Mouse (Mus musculus) heart, embryonic 13.5 days (tissue): ENCODE data around the gene Nlgn3. TPM values are rescaled to one million over a fixed set of nuclear protein-coding genes. Genes with fewer than 3 reads are reported as not detected.

Source experiments
- ATAC-seq: fragments of 200-750 bp; cut with Nextera tagmentation; 2 replicates; pipeline ENCODE4 v1.8.0; 2017; ENCODE audit warnings: moderate TSS enrichment; ENCODE audit not compliant: insufficient number of reproducible peaks, low FRiP score, low TSS enrichment; ENCODE audit errors: extremely low read depth
- H3K27ac ChIP-seq: fragments of 300-500 bp; sonication (generic); replicated peaks from 2 replicates; pipeline ENCODE4 v1.5.1; 2015; ENCODE audit warnings: moderate library complexity, mild to moderate bottlenecking, inconsistent platforms
- H3K27me3 ChIP-seq: fragments of 300-500 bp; sonication (generic); replicated peaks from 2 replicates; pipeline ENCODE4 v1.6.1; 2015; ENCODE audit warnings: mild to moderate bottlenecking, inconsistent platforms
- H3K36me3 ChIP-seq: fragments of 300-500 bp; sonication (generic); 2 replicates; pipeline ENCODE4 v1.6.1; 2015; ENCODE audit warnings: mild to moderate bottlenecking, inconsistent platforms
- H3K4me1 ChIP-seq: fragments of 300-500 bp; sonication (generic); 2 replicates; pipeline ENCODE4 v1.6.1; 2015; ENCODE audit warnings: inconsistent platforms
- H3K4me2 ChIP-seq: fragments of 300-500 bp; sonication (generic); 2 replicates; pipeline ENCODE4 v1.6.1; 2015; ENCODE audit warnings: inconsistent platforms, mild to moderate bottlenecking, moderate library complexity
- H3K4me3 ChIP-seq: fragments of 300-500 bp; sonication (generic); 2 replicates; pipeline ENCODE4 v1.5.1; 2015; ENCODE audit warnings: moderate library complexity, mild to moderate bottlenecking, inconsistent platforms
- H3K9ac ChIP-seq: fragments of 300-500 bp; sonication (generic); 2 replicates; pipeline ENCODE4 v1.6.1; 2015; ENCODE audit warnings: inconsistent platforms, mild to moderate bottlenecking, moderate library complexity
- H3K9me3 ChIP-seq: fragments of 300-500 bp; sonication (generic); 2 replicates; pipeline ENCODE4 v1.6.1; 2016; ENCODE audit warnings: inconsistent platforms
- WGBS: fragments of 180-500 bp; shearing (Covaris S2); methylation state at CpG from one replicate; pipeline ENCODE4 v1.1.7; 2015; ENCODE audit warnings: mixed read lengths; 5-methylcytosine and 5-hydroxymethylcytosine counted together
- polyA plus RNA-seq: library from polyadenylated mRNA; unstranded; fragments of >200 nt; fragmentation: Nextera tagmentation; extraction: Ambion mirVana; gene quantifications from 2 replicates; pipeline ENCODE4 v1.2.1, GENCODE M21; 2015

Nlgn3 gene
- polyA plus RNA-seq, 1 experiment from 2014 or later, result 2.5 TPM

GRCm38 (mm10) chrX:101273875-101274738, 24.9 kb upstream of the Nlgn3 start, which contains the start of gene Med12:
Gene Med12 (plus strand): TSS chrX:101274030.
- WGBS, result 9% methylated on average over 49 of the region's 54 CpGs
- peaks cover 30% of the 10 kb centered on the region for H3K36me3 ChIP-seq
- peak within 1 kb of the TSS; percentile 68 for H3K4me2 ChIP-seq
- ATAC-seq, result peak; percentile 95
- peaks cover 14% of the 10 kb centered on the region; the same call in 1 of the 2 replicates for H3K27me3 ChIP-seq
- peak within 1 kb of the TSS; percentile 67 for H3K4me3 ChIP-seq
- H3K4me1 ChIP-seq, result peaks cover 11% of the 10 kb centered on the region
- H3K9me3 ChIP-seq, result no peaks in the 10 kb centered on the region
- peak within 1 kb of the TSS; percentile 86 for H3K9ac ChIP-seq
- H3K27ac ChIP-seq, result peak within 1 kb of the TSS; percentile 85

- Histone ChIP-seq H3K27ac (no peak overlapping the region), H3K36me3 (peaks cover 93% of the 10 kb centered on the region), H3K4me1 (0 out of 2 replicates have a peak, but pooled peaks cover 3% of the 10 kb centered on the region), H3K9me3 (no peaks in the 10 kb centered on the region), H3K27me3 (no peaks in the 10 kb centered on the region), H3K9ac (no peak overlapping the region), H3K4me2 (no peak overlapping the region), H3K4me3 (no peak overlapping the region)
- ATAC-seq, result no peak
- WGBS, result 81% methylated on average over 6 of the region's 6 CpGs
These were observed 16.2 kb upstream of the Nlgn3 start for GRCm38 (mm10) chrX:101282813-101283212.

- Histone ChIP-seq H3K4me2 (no peak overlapping the region), H3K9me3 (no peaks in the 10 kb centered on the region), H3K9ac (no peak overlapping the region), H3K27me3 (no peaks in the 10 kb centered on the region), H3K27ac (no peak overlapping the region), H3K36me3 (peaks cover 96% of the 10 kb centered on the region), H3K4me1 (0 out of 2 replicates have a peak, but pooled peaks cover 3% of the 10 kb centered on the region), H3K4me3 (no peak overlapping the region)
- ATAC-seq, result no peak
- 25% methylated on average over 6 of the region's 6 CpGs for WGBS
These were observed 13.4 kb upstream of the Nlgn3 start for GRCm38 (mm10) chrX:101285534-101285933.

- H3K4me2 ChIP-seq, result no peak overlapping the region
- WGBS, result 86% methylated on average over 14 of the region's 14 CpGs
- H3K9ac ChIP-seq, result no peak overlapping the region
- no peaks in the 10 kb centered on the region for H3K9me3 ChIP-seq
- ATAC-seq, result no peak
- no peaks in the 10 kb centered on the region for H3K27me3 ChIP-seq
- no peak overlapping the region for H3K27ac ChIP-seq
- 0 out of 2 replicates have a peak, but pooled peaks cover 3% of the 10 kb centered on the region for H3K4me1 ChIP-seq
- no peak overlapping the region for H3K4me3 ChIP-seq
- peaks cover 96% of the 10 kb centered on the region for H3K36me3 ChIP-seq
These were observed 12.9 kb upstream of the Nlgn3 start for GRCm38 (mm10) chrX:101285953-101286670.

- peak overlapping the region; percentile 48; the same call in 1 of the 2 replicates for H3K27ac ChIP-seq
- no peak overlapping the region; the same call in 1 of the 2 replicates for H3K4me2 ChIP-seq
- no peak overlapping the region for H3K4me3 ChIP-seq
- no peaks in the 10 kb centered on the region for H3K9me3 ChIP-seq
- H3K36me3 ChIP-seq, result peaks cover 96% of the 10 kb centered on the region
- 0 out of 2 replicates have a peak, but pooled peaks cover 3% of the 10 kb centered on the region for H3K4me1 ChIP-seq
- ATAC-seq, result peak; percentile 59
- H3K27me3 ChIP-seq, result no peaks in the 10 kb centered on the region
- H3K9ac ChIP-seq, result no peak overlapping the region
- 48% methylated on average over 3 of the region's 3 CpGs for WGBS
These were observed 11.4 kb upstream of the Nlgn3 start for GRCm38 (mm10) chrX:101287543-101287942.

- Histone ChIP-seq H3K36me3 (peaks cover 96% of the 10 kb centered on the region), H3K4me3 (no peak overlapping the region), H3K4me2 (no peak overlapping the region), H3K27ac (peak overlapping the region; percentile 48; the same call in 1 of the 2 replicates), H3K9me3 (no peaks in the 10 kb centered on the region), H3K4me1 (0 out of 2 replicates have a peak, but pooled peaks cover 3% of the 10 kb centered on the region), H3K9ac (no peak overlapping the region), H3K27me3 (0 out of 2 replicates have a peak, but pooled peaks cover under 1% of the 10 kb centered on the region)
- 78% methylated on average over 6 of the region's 6 CpGs for WGBS
- no peak for ATAC-seq
These were observed 10.5 kb upstream of the Nlgn3 start for GRCm38 (mm10) chrX:101288432-101288831.

GRCm38 (mm10) chrX:101289037-101289436, 9.9 kb upstream of the Nlgn3 start:
- Histone ChIP-seq H3K9ac (no peak overlapping the region), H3K27me3 (0 out of 2 replicates have a peak, but pooled peaks cover 6% of the 10 kb centered on the region), H3K36me3 (peaks cover 96% of the 10 kb centered on the region), H3K4me3 (no peak overlapping the region), H3K4me2 (no peak overlapping the region), H3K4me1 (0 out of 2 replicates have a peak, but pooled peaks cover 3% of the 10 kb centered on the region), H3K9me3 (no peaks in the 10 kb centered on the region), H3K27ac (no peak overlapping the region)
- WGBS, result 81% methylated on average over 7 of the region's 7 CpGs
- ATAC-seq, result no peak

- no peaks in the 10 kb centered on the region for H3K9me3 ChIP-seq
- no peak overlapping the region for H3K4me3 ChIP-seq
- 0 out of 2 replicates have a peak, but pooled peaks cover 3% of the 10 kb centered on the region for H3K4me1 ChIP-seq
- no peak overlapping the region for H3K9ac ChIP-seq
- ATAC-seq, result no peak
- H3K27me3 ChIP-seq, result 0 out of 2 replicates have a peak, but pooled peaks cover 7% of the 10 kb centered on the region
- no peak overlapping the region for H3K27ac ChIP-seq
- H3K36me3 ChIP-seq, result peaks cover 96% of the 10 kb centered on the region
- WGBS, result 73% methylated on average over 10 of the region's 10 CpGs
- no peak overlapping the region; the same call in 1 of the 2 replicates for H3K4me2 ChIP-seq
These were observed 8.9 kb upstream of the Nlgn3 start for GRCm38 (mm10) chrX:101290111-101290510.

GRCm38 (mm10) chrX:101299473-101300426, 782 bp downstream of the Nlgn3 start:
- Histone ChIP-seq H3K27me3 (peaks cover 30% of the 10 kb centered on the region), H3K9ac (peak overlapping the region; percentile 66), H3K9me3 (no peaks in the 10 kb centered on the region), H3K4me2 (peak overlapping the region; percentile 67), H3K27ac (no peak overlapping the region), H3K4me3 (peak overlapping the region; percentile 46), H3K36me3 (peaks cover 31% of the 10 kb centered on the region), H3K4me1 (peaks cover 10% of the 10 kb centered on the region)
- WGBS, result 22% methylated on average over 8 of the region's 13 CpGs
- ATAC-seq, result no peak

- Histone ChIP-seq H3K4me3 (peak overlapping the region; percentile 46), H3K4me1 (peaks cover 10% of the 10 kb centered on the region), H3K36me3 (peaks cover 24% of the 10 kb centered on the region), H3K4me2 (peak overlapping the region; percentile 67), H3K9ac (peak overlapping the region; percentile 66), H3K9me3 (no peaks in the 10 kb centered on the region), H3K27me3 (peaks cover 31% of the 10 kb centered on the region), H3K27ac (peak overlapping the region; percentile 20; the same call in 1 of the 2 replicates)
- no peak for ATAC-seq
- WGBS, result 21% methylated on average over 13 of the region's 13 CpGs
These were observed 1.6 kb downstream of the Nlgn3 start for GRCm38 (mm10) chrX:101300427-101301030.
